Mouse (Mus musculus): ENCODE data around the gene Hist2h4. TPM values are rescaled to one million over a fixed set of nuclear protein-coding genes. Genes with fewer than 3 reads are reported as not detected.

Gene Hist2h4
- 8.4 and 8.9 TPM in 2 replicates for polyA plus RNA-seq (2015; fragmentation: Nextera tagmentation; extraction: Ambion mirVana)

GRCm38 (mm10) chr3:96262979-96263550 lies at the start of gene Hist2h4:
TSS of gene Hist2h4 (minus strand) at chr3:96263311.
- Histone ChIP-seq H3K27ac (ENCODE audit: low read length) (peak within 1 kb of the TSS; percentile 98), H3K36me3 (ENCODE audit: control insufficient read depth, insufficient read depth) (no peaks in the 10 kb centered on the region), H3K4me3 (replicated peaks; ENCODE audit: low read length) (peak within 1 kb of the TSS; percentile 69), H3K27me3 (replicated peaks; ENCODE audit: control insufficient read depth, insufficient read depth, low read length) (no peaks in the 10 kb centered on the region), H3K9me3 (ENCODE audit: control insufficient read depth, low read length) (no peaks in the 10 kb centered on the region), H3K9ac (replicated peaks; ENCODE audit: low read depth, low read length) (peak within 1 kb of the TSS; percentile 83), H3K4me2 (ENCODE audit: low read length) (peak within 1 kb of the TSS; percentile 85), H3K4me1 (replicated peaks; ENCODE audit: control insufficient read depth, insufficient read depth, low read length) (peaks cover 22% of the 10 kb centered on the region)
- peak; percentile 91 for ATAC-seq
- 0% methylated on average over 40 of the region's 40 CpGs for WGBS

DNA sequence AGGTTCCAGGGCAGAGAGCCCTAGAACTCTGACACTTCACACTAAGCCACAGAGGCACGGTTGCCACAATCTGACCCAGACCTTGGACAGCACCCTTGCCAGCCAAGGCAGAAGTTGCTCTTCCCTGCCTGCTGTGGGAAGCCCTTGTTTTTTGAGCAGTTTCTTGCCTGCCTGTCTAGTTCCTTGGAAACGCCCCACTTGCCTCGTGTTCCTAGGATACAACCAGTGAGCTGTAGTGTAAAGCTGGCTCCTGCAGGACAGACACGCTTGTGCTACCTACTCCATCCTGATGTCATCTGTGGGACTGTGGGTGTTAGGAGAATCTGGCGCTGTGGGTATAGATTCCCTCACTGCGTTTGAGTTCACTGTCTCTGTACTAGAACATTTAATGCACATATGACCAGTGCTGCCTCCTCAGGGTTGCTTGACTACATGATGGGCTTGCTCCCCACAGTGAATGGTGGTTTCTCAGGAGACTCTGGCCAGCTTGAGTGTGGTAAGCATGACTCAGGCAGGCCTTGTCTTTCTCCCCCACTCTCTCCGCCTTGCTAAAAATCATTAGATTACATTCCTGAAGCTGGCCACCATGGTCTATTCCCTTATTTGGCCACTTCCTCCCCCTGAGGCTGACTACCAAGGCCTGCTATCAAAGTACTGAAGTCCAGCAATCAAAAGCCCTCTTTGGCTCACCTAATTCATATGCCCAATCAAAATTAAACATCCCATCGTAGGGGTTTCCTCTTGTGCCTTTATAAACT lies 49.4 kb upstream of the Hist2h4 start:
- Histone ChIP-seq H3K9ac (replicated peaks; ENCODE audit: low read depth, low read length) (no peak overlapping the region), H3K27ac (ENCODE audit: low read length) (no peak overlapping the region), H3K4me2 (ENCODE audit: low read length) (no peak overlapping the region), H3K4me3 (replicated peaks; ENCODE audit: low read length) (no peak overlapping the region), H3K27me3 (replicated peaks; ENCODE audit: control insufficient read depth, insufficient read depth, low read length) (no peaks in the 10 kb centered on the region), H3K4me1 (replicated peaks; ENCODE audit: control insufficient read depth, insufficient read depth, low read length) (no peaks in the 10 kb centered on the region), H3K36me3 (ENCODE audit: control insufficient read depth, insufficient read depth) (no peaks in the 10 kb centered on the region), H3K9me3 (ENCODE audit: control insufficient read depth, low read length) (no peaks in the 10 kb centered on the region)
- no peak for ATAC-seq
- WGBS, result 73% methylated on average over 8 of the region's 8 CpGs

DNA sequence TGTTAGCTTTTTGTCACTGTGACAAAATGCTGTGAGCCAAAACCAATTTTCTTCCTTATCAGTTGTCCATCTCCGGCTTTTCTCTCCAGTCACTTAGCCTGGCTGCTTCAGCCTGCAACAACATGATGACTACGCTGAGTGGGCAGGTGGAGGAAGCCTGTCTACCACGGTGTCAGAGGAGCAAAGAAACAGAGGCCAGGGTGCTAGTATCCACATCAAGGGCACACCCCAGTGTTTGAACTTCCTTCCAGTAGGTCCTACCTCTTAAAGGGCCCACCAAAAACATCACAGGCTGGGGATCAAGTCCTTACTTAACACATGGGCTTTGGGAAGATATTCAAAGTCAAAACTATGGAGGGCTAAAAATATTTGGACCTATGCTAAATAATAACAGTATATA lies 46.3 kb upstream of the Hist2h4 start:
- Histone ChIP-seq H3K4me1 (replicated peaks; ENCODE audit: control insufficient read depth, insufficient read depth, low read length) (no peaks in the 10 kb centered on the region), H3K27ac (ENCODE audit: low read length) (no peak overlapping the region), H3K9me3 (ENCODE audit: control insufficient read depth, low read length) (no peaks in the 10 kb centered on the region), H3K4me3 (replicated peaks; ENCODE audit: low read length) (no peak overlapping the region), H3K27me3 (replicated peaks; ENCODE audit: control insufficient read depth, insufficient read depth, low read length) (no peaks in the 10 kb centered on the region), H3K36me3 (ENCODE audit: control insufficient read depth, insufficient read depth) (no peaks in the 10 kb centered on the region), H3K4me2 (ENCODE audit: low read length) (no peak overlapping the region), H3K9ac (replicated peaks; ENCODE audit: low read depth, low read length) (no peak overlapping the region)
- ATAC-seq, result no peak
- 70% methylated on average over 3 of the region's 3 CpGs for WGBS

DNA sequence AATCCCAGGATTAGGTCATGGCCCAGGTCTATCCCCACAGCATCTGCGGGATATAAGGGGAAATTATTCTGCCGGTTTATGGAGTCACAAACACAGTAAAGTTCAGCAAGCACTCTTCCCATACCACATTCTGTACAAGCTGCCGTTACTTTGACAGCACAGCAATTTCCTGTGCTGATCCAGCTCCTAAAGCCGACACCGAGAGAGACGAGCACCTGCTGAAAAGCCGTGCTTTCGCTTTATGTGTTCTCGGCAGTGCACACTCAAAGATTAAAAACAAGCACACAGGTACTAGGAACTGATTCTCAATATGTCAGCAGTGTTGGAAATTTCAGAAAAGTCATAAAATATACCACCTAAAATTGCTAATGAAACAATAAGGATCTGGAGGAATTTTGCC lies 43.4 kb upstream of the Hist2h4 start:
- Histone ChIP-seq H3K4me2 (ENCODE audit: low read length) (no peak overlapping the region), H3K4me1 (replicated peaks; ENCODE audit: control insufficient read depth, insufficient read depth, low read length) (no peaks in the 10 kb centered on the region), H3K9ac (replicated peaks; ENCODE audit: low read depth, low read length) (no peak overlapping the region), H3K4me3 (replicated peaks; ENCODE audit: low read length) (no peak overlapping the region), H3K36me3 (ENCODE audit: control insufficient read depth, insufficient read depth) (no peaks in the 10 kb centered on the region), H3K27ac (ENCODE audit: low read length) (no peak overlapping the region), H3K9me3 (ENCODE audit: control insufficient read depth, low read length) (no peaks in the 10 kb centered on the region), H3K27me3 (replicated peaks; ENCODE audit: control insufficient read depth, insufficient read depth, low read length) (no peaks in the 10 kb centered on the region)
- 89% methylated on average over 9 of the region's 9 CpGs for WGBS
- no peak for ATAC-seq

DNA sequence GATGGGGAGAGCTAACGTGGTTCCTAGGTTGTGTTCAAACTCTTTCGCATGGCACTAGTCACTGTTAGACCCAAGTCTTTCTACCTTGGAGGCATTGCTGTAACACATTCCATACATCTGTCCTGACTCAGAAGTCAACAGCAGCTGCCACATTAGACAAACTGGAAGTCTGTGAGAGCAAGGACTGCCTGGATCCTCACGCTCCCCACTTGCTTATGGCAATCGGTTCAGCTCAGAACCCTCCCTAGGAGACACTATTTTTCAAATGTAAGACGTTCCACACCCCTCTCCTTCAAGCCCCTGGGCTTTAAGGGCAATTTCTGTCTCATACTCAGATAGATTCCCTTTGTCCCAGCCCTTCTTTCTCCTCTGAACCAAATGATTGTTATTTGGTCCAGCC lies 39.0 kb upstream of the Hist2h4 start:
- Histone ChIP-seq H3K4me3 (replicated peaks; ENCODE audit: low read length) (no peak overlapping the region), H3K9ac (replicated peaks; ENCODE audit: low read depth, low read length) (no peak overlapping the region), H3K27ac (ENCODE audit: low read length) (no peak overlapping the region), H3K4me2 (ENCODE audit: low read length) (no peak overlapping the region), H3K27me3 (replicated peaks; ENCODE audit: control insufficient read depth, insufficient read depth, low read length) (no peaks in the 10 kb centered on the region), H3K36me3 (ENCODE audit: control insufficient read depth, insufficient read depth) (no peaks in the 10 kb centered on the region), H3K9me3 (ENCODE audit: control insufficient read depth, low read length) (no peaks in the 10 kb centered on the region), H3K4me1 (replicated peaks; ENCODE audit: control insufficient read depth, insufficient read depth, low read length) (no peaks in the 10 kb centered on the region)
- 89% methylated on average over 5 of the region's 5 CpGs for WGBS
- ATAC-seq, result no peak

GRCm38 (mm10) chr3:96300706-96301529 lies 37.8 kb upstream of the Hist2h4 start:
- Histone ChIP-seq H3K27me3 (replicated peaks; ENCODE audit: control insufficient read depth, insufficient read depth, low read length) (no peaks in the 10 kb centered on the region), H3K4me2 (ENCODE audit: low read length) (no peak overlapping the region), H3K36me3 (ENCODE audit: control insufficient read depth, insufficient read depth) (no peaks in the 10 kb centered on the region), H3K4me3 (replicated peaks; ENCODE audit: low read length) (no peak overlapping the region), H3K4me1 (replicated peaks; ENCODE audit: control insufficient read depth, insufficient read depth, low read length) (no peaks in the 10 kb centered on the region), H3K27ac (ENCODE audit: low read length) (no peak overlapping the region), H3K9me3 (ENCODE audit: control insufficient read depth, low read length) (no peaks in the 10 kb centered on the region), H3K9ac (replicated peaks; ENCODE audit: low read depth, low read length) (no peak overlapping the region)
- 80% methylated on average over 26 of the region's 26 CpGs for whole genome bisulfite sequencing
- ATAC-seq, result no peak

DNA sequence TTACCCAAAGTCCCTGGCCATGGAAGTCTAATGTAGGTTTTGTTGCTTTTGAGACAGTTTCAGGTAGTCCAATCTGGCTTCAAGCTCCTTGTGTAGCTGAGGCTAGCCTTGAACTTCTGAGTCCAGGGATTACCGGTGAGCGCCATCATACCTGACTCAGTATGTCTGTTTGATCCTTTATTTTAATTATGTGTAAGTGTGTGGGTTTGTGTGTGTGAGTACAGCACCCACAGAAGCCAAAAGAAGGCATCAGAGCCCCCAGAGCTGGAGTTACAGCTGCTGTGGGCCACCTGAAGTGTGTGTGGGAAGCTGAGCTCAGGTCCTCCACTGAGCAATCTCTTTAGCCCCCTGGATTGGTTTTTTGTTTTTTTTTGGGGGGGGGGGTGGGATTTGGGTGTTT lies 36.5 kb upstream of the Hist2h4 start:
- H3K4me1 ChIP-seq (replicated peaks; ENCODE audit: control insufficient read depth, insufficient read depth, low read length), result no peaks in the 10 kb centered on the region
- ATAC-seq, result no peak
- H3K9ac ChIP-seq (replicated peaks; ENCODE audit: low read depth, low read length), result no peak overlapping the region
- H3K27ac ChIP-seq (ENCODE audit: low read length), result no peak overlapping the region
- no peak overlapping the region for H3K4me3 ChIP-seq (replicated peaks; ENCODE audit: low read length)
- no peaks in the 10 kb centered on the region for H3K27me3 ChIP-seq (replicated peaks; ENCODE audit: control insufficient read depth, insufficient read depth, low read length)
- no peaks in the 10 kb centered on the region for H3K36me3 ChIP-seq (ENCODE audit: control insufficient read depth, insufficient read depth)
- no peaks in the 10 kb centered on the region for H3K9me3 ChIP-seq (ENCODE audit: control insufficient read depth, low read length)
- WGBS, result 96% methylated on average over 2 of the region's 2 CpGs
- no peak overlapping the region for H3K4me2 ChIP-seq (ENCODE audit: low read length)

GRCm38 (mm10) chr3:96298360-96298759 lies 35.2 kb upstream of the Hist2h4 start:
- Histone ChIP-seq H3K4me3 (replicated peaks; ENCODE audit: low read length) (no peak overlapping the region), H3K9ac (replicated peaks; ENCODE audit: low read depth, low read length) (no peak overlapping the region), H3K4me1 (replicated peaks; ENCODE audit: control insufficient read depth, insufficient read depth, low read length) (no peaks in the 10 kb centered on the region), H3K4me2 (ENCODE audit: low read length) (no peak overlapping the region), H3K36me3 (ENCODE audit: control insufficient read depth, insufficient read depth) (no peaks in the 10 kb centered on the region), H3K9me3 (ENCODE audit: control insufficient read depth, low read length) (no peaks in the 10 kb centered on the region), H3K27ac (ENCODE audit: low read length) (no peak overlapping the region), H3K27me3 (replicated peaks; ENCODE audit: control insufficient read depth, insufficient read depth, low read length) (no peaks in the 10 kb centered on the region)
- ATAC-seq, result no peak
- 93% methylated on average over 4 of the region's 4 CpGs for WGBS

GRCm38 (mm10) chr3:96293787-96294186 lies 30.7 kb upstream of the Hist2h4 start, which contains the start of gene Fcgr1:
TSS of gene Fcgr1 (minus strand) at chr3:96293969.
- no peaks in the 10 kb centered on the region for H3K9me3 ChIP-seq (ENCODE audit: control insufficient read depth, low read length)
- no peaks in the 10 kb centered on the region for H3K27me3 ChIP-seq (replicated peaks; ENCODE audit: control insufficient read depth, insufficient read depth, low read length)
- WGBS, result 79% methylated on average over 4 of the region's 4 CpGs
- H3K36me3 ChIP-seq (ENCODE audit: control insufficient read depth, insufficient read depth), result no peaks in the 10 kb centered on the region
- no peak within 1 kb of the TSS for H3K9ac ChIP-seq (replicated peaks; ENCODE audit: low read depth, low read length)
- H3K4me3 ChIP-seq (replicated peaks; ENCODE audit: low read length), result no peak within 1 kb of the TSS
- H3K4me2 ChIP-seq (ENCODE audit: low read length), result no peak within 1 kb of the TSS
- ATAC-seq, result no peak
- H3K4me1 ChIP-seq (replicated peaks; ENCODE audit: control insufficient read depth, insufficient read depth, low read length), result no peaks in the 10 kb centered on the region
- no peak within 1 kb of the TSS for H3K27ac ChIP-seq (ENCODE audit: low read length)

All from forebrain, embryonic 16.5 days (tissue).